Mouse (Mus musculus) ovary, postnatal 14 days (tissue): ENCODE measurements around the gene Hist1h2bj.

ENCODE experiments used
- DNase-seq: peaks from one replicate; pipeline ENCODE4 v3.0.0; 2022; ENCODE audit warnings: low spot score

Gene Hist1h2bj

GRCm38 (mm10) chr13:22042568-22043502, at the start of gene Hist1h2bj, which contains the start of gene Hist1h2ag:
TSS of gene Hist1h2bj (plus strand) at chr13:22043214.
TSS of gene Hist1h2ag (minus strand) at chr13:22042944.
- peak; percentile 81 for DNase-seq

GRCm38 (mm10) chr13:21993957-21994738, 48.9 kb upstream of the Hist1h2bj start:
- DNase-seq = no peak

DNA sequence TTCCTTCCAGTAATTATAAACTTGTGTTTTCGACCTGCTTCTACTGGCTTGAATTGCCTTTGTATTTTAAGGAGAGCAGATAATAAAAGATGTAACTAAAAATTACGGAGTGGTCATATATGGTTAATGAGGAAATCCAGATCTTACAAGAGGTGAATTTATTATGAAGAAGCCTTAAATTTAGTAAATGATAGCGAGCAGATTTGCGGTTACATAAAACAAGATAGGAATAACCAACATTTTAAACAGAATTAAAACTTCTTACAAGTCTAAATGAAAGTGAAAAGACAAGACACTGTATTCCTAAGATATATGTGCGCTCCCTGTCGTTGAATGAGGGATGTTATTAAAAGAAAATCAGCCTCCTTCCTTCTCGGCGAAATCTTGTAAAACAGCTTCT, 48.1 kb upstream of the Hist1h2bj start:
- no peak for DNase-seq

DNA sequence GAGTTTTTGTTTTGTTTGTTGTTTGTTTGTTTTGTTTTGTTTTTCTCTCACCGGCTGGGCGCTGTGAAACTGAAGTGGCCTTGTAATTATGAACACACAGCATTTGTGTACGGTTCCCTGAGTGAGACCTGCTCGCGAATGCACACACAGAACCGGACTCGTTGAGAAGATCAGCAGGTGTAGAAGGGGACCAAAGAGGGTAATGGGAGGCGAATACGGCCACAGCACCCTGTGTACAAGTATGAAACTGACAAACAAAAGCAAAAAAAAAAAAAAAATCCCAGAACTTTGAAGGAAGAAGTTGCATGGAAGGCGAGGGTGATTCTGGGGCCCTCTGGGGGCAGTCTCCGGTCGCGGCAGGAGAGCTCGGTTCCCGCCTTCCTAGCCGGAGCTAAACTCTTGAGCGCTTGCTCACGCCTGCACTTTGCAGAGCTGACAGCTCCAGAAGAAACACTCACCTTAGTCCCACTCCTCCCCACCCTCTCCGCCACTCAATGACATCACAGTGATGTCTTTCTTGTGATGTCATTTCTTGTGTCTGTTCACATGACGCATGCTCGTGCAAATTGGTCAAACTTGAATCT, 47.6 kb upstream of the Hist1h2bj start:
- peak; percentile 21 for DNase-seq

DNA sequence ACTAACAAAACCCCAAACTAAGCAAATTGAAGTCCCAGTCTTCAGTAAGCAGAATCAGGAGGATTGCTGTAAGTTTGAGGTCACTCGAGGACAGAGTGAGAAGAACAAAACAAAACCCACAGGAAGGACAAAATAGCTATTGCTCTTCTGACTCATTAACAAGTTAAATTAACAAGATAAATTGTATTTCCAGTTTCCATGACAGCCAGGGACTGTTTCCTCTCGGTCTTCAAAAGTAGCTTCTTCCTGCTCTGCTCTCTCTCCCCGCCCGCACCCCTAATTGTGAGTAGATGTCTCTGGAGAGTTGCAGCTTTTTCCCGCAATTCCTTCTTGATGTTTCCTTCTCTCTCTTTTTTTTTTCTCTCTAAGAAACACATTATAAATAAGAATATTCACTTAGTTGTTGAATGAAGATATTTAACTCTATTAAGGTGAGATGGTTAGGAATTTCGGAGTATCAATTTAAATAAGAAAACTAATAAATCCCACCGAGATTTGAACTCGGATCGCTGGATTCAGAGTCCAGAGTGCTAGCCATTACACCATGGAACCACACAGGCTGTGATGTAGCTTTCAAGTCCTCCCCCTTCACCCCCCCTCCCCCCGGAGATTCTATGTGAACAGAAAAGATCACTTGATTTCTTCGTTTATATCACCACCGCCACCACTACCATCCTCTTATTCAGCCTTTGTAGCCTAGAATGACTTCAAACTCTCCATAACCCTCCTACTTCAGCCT, 46.7 kb upstream of the Hist1h2bj start:
- DNase-seq = no peak

DNA sequence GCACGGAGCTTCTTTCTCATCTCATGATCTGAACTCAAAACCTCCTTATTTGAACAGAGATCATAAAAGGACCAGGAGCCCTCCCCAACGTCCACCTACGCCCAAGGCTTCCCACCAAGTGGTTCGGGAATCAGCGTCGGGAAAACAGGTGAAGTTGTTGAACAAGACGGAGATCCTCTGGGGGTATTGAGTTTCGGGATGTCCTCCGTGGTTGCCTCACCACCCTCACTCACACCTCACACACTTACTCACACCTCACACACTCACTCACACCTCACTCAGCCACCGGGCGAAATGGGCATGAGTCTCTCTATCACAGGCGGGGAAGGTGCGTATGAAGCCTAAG, 46.2 kb upstream of the Hist1h2bj start:
- DNase-seq = no peak

DNA sequence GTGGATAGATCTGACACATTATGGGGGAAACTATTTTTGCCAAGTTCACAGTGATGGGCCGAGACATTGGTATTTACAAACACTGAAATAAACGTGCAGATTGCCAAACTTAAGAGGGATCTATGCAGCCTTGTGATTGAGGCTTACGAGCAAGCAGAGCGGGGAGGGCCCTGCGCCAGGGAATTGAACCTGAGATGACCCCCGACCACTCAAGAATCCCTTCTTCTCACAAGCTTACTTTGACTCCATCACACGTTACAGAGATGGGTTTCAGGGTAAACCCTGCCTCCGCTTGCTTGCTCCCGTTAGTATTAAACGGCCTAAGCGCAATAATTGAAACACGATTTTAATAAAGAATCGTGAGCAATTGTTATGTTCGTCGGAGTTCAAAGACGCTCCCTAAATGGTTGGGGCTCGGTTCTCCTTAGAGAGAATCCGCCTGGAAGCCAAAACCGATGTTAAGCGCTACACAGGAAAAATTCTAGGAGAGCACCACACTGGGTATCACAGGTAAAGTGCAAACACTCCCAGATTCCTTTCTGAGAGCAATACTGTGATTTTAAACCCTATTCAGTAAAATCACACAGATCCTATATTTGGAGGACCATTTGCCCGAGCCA, 45.7 kb upstream of the Hist1h2bj start:
- no peak for DNase-seq

DNA sequence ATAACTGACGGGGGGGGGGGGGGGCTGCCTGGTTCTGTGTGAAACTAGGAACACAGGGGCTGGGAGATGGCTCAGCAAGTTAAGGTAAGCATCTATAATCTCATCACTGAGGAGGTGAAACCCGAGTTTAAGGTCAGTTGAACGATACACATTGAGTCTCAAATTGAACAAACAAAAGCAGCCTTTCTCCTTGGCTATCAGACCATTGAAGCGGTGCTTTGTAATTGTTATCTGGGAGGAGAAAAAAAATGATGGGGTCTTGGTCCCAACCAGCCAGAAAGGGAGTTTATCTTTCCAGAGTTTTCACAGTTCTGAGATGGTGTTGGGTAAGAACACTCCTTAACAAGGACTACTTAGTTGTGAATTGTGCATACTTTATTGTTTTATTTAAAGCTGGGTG, 45.2 kb upstream of the Hist1h2bj start:
- no peak for DNase-seq

DNA sequence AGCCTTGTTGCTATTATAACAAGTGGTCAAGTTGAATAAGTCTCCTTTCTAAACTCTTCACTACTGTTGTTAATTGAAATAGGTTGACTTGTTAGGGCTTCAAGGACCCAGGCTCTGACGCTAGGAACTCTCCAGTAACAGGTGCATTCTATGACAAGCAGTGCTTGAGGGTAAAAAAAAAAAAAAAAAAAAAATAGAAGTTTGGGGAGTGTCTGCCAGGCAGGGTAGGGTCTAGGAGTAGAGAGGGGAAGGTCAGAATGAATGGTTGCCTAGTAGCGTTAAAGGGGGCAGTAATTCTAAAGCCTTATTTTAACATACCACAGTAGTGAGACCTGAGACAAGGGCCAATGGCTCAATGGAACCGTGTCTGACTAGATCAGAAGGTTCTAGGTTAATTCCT, 44.6 kb upstream of the Hist1h2bj start:
- no peak for DNase-seq

GRCm38 (mm10) chr13:21999147-21999546, 43.9 kb upstream of the Hist1h2bj start:
- no peak for DNase-seq

GRCm38 (mm10) chr13:22001346-22001745, 41.7 kb upstream of the Hist1h2bj start:
- DNase-seq = no peak

DNA sequence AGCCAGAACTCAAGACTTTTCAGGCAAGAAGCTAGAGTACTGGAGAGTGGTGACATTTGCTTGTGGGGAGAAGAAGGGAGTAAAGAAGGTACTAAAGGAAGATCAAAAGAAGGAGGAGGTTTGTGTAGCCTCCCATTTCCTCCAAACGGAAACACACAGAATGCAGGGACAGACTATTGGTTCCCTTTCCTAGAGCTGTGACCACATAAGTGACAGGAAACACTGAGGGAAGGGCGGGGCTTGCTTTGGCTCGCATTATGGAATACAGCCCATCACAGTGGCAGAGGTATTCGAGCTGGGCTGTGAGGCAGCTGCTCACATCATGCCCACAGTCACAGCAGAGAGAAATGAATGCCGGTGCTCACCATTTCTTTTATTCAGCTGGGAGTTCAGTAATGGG, 41.2 kb upstream of the Hist1h2bj start:
- DNase-seq = no peak

GRCm38 (mm10) chr13:22005605-22006333, 37.2 kb upstream of the Hist1h2bj start:
- no peak for DNase-seq

DNA sequence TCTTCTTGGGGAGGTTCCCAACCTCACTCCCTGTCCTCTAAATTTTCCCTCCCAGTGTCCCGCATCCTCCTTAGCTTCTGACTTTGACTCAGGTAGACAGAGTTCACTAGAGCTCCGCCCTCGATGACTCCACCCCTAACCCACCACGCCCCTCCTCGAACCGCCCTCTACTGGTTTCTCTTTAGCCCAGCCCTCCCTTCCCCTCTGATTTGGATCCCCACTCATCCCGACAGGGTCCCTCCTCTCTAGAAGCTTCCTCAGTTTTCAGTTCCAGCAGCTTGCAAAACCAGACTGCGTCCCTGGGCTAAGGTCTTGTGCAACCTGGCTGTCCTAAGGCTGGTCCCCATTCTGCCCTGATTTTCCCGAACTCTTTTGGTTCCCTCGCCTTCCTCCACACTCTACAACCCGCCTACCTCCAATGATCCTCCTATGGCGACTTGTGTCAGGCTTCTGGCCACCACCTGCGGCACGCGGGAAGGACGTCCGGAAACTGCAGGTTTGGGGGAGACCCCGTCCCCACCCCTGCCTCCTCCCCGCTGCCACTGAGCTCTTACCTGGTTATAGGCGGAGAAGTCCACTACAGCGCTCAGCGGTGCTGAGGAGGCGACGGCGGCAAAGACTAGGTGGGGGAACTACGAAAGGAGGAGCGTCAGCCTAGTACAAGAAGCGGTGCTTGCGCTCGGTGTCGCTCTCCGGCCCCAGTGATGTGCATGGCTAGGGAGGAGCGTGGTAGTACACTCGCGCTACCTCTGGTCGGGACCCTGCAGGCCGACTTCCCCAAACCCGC, 36.5 kb upstream of the Hist1h2bj start:
- DNase-seq = no peak

DNA sequence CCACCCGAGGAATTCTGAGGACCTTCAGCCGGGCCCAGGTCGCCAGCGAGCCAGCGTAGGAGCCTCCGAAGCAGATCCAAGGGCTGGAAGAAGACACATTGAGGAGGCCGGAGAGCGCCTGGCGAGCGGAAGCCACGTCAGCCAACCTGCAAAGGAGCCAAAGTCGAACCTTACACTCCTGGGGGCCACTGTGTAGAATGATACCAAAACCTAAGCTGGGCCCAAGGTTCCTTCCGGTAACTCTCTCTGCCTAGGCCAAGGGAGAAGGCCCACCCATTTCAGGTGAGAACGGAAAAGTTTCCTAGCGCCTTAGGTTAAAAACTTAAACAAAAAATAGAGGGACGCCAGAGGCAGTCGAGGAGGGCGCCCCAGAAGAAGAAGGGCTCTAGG, 35.9 kb upstream of the Hist1h2bj start:
- no peak for DNase-seq

- DNase-seq = no peak
These were observed 35.1 kb upstream of the Hist1h2bj start for GRCm38 (mm10) chr13:22007872-22008271.

DNA sequence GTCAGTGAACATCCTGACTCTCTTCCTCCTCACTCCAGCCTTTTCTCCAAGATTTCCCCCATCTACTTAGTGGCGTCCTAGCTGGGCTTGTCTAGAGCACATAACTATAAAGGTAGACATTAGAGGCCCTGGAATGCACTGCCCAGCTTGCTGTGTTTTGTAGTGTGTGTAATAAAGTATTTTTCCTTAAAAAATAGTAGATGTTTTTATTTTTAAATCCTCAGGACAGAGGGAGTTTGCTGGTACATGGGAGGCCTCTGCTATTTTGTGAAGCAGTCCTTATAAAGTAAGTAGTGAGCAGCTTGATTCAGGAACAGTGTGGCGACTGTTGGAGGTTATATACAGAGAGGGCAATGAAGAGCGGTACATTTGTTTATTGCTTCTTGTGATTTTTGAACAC, 34.3 kb upstream of the Hist1h2bj start:
- no peak for DNase-seq

DNA sequence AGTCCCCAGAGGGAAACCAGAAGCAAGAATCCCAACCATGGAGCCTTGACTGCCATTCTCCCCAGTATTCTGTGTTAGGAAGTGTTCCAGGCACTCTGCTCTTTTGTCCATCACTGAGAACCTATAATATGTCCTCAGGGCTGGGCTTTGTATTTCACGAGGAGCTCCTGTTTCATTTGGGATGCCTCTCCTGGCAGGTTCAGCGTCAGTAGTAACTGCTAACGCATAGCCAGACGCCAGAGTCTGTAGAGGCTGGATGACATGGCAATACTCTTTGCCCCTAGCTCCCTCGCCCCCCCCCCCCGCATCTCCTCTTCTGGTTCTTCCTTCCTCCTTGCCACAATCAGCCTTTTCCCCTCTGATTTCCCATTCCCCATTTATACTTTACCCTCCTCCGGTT, 33.4 kb upstream of the Hist1h2bj start, which contains the start of gene Prss16:
Gene Prss16, minus strand, starts transcription at position 101 of the 400 bp plus-strand sequence.
- no peak for DNase-seq

DNA sequence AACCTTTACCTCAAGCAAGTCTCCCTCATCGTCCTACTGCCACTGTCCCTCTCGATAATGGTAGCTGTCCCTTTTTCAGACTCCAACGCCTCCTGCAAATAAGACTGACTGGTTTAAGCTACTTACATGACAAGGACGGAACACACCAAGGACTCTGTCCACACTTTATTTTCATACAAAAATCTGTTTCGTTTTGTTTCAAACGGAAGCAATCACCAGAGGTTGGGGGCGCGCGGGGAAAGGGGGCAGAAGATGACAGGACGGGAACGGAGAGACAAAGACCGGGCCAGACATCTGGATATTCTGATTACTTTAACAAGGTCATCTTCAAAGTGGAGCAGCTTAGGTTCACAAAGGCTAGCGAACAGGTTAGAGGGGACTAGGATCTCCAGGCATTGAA, 29.3 kb upstream of the Hist1h2bj start:
- no peak for DNase-seq

DNA sequence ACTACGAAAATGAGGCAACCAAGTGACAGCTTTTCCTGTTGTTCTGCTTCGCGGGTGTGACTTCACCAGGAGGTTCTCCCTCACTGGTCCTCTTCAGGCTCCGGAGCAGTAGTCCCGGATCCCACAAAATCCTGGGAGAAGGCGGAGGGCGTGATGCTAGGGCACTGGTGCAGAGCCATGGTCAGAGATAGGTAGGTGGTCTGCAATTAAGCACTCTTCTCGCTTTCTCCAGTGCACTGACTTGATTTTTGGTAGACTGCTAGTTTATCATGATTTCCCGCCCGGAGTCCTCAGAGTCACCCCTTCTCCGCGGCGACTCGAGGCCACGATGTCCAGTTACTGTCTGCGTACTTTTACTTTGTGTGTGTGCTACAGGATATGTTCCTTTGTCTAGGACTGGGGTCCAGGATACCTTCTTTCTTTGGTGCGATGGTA, 28.6 kb upstream of the Hist1h2bj start:
- DNase-seq = no peak
